Mouse (Mus musculus): Measurements from ENCODE around the gene Lmntd1.

Gene Lmntd1

DNA sequence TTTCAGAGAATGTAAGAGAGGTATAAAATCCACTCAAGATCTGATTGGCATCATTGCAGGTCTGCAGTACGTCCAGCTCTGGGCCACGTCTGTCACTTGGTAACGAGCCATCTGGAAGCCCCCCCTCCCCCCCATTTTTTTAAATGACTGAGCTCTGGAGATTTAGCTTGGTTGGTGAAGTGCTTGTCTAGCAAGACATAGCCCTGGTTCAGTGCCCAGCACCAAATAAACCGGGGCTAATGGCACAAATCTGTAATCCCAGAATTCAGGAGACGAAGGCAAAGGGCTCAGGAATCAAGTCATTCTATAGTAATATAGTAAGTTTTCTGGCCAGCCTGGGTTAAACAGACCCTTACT is 130.8 kb downstream of the Lmntd1 start:
- no peak for DNase-seq

DNA sequence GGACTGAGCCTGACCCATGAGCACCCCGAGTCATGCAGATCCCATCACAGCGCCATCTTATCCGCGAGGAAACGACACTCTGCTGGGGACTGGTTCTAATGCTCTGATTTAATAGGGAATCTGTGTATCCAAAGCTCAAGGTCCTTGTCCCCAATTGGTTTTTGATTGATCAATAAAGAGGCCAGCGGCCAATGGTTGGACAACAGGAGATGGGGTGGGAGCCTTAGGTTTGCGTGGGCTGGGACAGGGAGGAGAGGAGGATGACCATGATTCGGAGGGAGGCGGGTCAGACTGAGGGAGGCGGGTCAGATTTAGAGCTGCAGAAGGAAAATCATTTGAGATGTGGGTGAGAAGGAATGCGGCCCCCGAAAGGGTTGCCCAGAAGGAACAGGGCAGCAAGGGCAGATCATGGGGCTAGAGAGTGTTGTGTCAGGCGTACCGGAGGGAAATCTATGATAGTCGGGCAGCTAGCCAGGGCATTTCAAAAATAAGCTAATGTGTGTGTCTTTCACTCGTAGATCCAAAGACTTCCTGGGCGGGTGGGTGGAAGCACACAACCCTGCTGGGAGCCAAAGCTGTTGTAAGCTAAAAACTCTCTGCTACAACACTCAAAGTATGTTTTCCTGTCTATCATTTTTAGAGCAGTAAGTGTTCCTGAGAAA is 131.3 kb downstream of the Lmntd1 start:
- DNase-seq: no peak

DNA sequence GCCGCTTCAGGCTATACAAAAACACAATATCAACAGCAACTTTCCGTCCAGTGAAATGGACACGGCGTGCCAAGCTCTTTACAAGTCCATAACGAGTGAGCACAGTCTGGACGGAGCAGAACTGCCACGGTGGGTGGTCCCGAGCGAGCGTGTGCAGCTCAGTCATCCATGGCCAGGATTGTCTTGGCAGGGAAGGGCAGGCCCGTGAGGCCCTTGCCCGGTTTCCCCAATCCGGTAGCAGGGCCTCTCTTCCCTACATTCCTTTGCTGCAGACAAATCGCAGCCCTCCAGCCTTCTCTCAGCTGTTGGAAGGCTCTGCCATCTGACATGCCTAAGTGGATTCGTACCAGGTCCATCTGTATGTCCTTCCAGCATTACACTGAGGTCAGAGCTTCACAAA is 132.2 kb downstream of the Lmntd1 start:
- DNase-seq: no peak

DNA sequence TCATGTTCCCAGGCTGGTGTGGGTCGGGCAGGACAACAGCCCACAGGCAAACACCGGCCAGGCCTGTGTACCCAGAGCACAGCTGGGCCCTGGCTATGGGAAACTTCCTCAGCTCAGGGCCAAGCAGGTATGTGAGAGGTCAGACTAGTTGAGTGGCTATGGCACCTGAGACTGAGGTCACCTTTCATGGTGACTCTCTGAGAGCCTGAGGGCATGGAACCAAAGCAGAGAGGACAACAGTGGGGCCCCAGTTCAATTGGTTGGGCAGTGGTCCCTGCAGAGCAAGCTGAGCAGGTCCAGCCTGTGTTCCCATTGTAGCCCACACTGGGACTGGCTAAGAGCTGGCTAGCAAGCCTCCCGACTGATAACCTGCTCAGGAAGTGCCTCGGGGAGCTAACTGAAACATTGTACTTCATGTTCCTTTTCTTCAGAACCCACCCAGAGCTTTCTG is 135.3 kb downstream of the Lmntd1 start:
- no peak for DNase-seq

DNA sequence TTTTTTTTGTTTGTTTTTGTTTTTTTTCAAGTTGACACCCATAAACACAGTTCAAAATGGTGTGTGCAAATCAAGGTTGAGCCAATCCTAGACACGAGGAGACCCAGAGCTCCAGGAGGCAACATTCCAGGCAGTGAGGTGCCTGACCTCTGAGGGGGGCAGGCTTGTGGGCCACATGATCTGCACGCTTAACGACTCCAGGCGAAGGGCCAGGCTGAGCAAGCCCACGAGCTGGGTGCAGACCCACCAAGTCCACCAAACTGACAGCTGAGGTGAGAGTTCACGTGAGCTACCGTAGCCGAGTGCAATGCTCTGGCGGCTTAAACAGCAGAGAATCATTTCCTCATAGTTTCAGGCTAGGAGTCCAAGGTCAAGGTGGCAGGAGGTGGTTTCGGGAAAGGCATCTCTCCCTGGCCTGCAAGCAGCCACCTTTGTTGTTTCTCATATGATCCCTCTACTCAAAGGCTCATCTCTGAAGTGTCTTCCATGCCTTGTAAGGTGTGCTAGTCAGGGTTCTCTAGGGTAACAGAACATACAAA is 136.7 kb downstream of the Lmntd1 start:
- no peak for DNase-seq

DNA sequence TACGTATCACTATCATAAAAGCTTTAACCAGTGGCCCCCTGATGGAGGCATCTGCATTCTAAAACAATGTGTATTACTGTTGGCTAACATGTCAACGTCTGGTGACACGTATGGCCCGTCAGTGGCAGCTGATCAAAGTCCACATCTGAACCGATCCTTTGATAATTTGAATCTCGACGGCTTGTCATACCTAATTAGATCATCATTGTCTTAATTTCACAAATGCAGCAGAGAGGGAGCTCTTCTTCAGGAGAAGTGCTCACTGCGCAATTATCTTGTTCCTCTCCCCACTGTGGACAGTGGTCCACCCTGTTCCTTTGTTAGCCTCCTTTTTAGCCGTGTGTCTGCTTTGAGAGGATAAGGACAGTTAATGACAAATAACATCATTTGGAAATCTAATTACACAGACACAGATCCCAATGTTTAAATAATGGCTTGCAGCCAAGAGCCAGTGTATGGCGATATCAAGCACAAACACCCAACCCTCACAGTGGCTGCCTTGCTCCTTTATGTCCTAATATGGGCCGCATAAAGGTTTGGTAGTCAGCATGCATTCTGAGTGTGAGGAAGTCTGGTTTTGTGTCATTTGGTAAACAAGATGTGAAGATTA is 142.4 kb downstream of the Lmntd1 start:
- no peak for DNase-seq

DNA sequence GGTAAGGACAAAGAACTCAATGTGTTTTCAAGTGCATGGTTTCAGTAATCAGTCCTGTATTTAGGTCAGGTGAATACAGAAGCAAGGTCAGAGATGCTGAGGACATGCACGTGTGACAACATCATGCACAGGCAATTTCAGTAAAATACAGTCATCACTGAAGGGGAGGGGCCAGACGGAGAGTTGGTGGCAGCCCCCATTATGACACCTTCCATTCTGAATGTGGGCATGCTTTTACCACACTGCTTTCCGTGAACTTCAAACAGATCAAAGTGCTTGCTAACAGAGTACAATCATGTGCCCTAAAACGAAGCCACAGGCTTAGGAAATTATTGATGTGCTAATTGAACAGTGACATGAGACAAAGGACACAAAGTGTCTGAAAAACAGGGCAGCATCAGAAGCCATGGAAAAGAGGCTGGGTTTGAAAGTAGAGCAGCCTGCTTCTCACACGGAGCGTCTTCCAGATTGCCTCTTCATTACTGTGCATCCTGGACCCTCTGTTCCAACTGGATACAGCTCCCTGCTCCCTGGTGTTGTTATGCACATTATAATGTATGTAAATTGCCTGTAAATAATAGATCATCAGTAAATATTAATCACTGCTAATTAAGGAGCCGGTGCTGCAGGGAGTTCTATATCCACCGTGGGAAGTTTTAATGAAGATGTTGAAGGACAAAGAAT is 144.7 kb downstream of the Lmntd1 start:
- DNase-seq: no peak

DNA sequence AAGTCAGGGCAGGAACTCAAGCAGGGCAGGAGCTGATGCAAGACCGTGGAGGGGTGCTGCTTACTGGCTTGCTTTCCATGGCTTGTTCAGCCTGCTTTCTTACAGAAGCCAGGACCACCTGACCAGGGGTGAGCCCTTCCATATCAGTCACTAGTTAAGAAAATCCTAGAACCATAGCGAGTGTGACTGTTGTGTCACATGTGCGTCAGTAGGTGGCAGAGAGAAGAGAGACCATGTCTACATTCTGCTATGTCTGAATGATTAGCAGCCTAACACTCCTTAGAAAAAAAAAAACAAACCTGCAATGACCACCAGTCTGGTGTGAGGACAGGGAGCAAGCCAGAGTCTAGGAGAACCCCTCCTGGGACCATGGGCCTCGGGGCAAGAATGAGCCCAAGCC is 150.1 kb downstream of the Lmntd1 start:
- no peak for DNase-seq

DNA sequence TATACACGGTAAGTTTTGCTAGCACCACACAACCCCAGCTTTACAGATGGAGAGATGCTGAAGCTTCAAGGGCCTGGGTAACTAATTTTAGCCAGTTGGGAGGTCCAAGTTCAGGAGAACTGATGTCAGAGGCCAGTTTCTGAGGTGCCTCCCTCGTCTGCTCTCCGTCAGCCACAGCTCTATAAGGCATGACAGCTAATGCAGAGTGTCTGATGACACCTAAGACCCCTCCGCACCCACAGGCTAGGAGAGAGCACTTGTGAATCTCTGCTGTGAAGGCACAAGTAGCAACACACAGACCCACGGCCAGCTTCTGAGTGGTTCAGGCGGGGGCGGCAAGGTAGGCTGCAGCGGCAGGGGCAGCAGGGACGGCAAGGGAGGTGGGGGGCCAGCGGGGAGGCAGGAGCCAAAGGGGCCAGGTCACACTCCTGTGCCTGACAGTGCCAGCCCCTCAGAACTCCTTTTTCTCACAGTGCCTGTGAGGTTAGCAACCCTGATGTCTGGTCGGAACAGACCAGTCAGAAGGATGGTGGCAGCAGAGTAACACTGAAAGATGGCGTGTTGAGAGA is 151.4 kb downstream of the Lmntd1 start:
- DNase-seq: no peak

DNA sequence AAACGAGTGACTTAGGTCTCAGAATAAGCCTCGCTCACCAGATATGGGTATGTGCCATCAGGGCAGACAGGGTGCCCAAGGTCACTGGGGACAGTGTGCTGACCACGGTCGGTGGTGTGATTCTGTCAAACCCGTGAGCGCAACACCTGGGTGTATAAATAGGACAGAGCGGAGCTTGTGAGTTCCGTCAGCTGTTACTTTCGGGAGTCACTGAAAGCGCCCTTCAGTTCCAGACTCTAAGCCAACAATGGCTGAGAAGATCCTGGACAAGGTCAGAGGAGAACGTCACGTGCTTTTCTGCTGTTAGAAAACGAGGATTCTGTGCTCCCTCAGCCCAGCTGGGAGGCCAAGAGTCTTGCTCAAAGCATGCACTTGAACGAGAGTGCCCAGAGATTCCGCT is 157.1 kb downstream of the Lmntd1 start:
- DNase-seq: no peak

DNA sequence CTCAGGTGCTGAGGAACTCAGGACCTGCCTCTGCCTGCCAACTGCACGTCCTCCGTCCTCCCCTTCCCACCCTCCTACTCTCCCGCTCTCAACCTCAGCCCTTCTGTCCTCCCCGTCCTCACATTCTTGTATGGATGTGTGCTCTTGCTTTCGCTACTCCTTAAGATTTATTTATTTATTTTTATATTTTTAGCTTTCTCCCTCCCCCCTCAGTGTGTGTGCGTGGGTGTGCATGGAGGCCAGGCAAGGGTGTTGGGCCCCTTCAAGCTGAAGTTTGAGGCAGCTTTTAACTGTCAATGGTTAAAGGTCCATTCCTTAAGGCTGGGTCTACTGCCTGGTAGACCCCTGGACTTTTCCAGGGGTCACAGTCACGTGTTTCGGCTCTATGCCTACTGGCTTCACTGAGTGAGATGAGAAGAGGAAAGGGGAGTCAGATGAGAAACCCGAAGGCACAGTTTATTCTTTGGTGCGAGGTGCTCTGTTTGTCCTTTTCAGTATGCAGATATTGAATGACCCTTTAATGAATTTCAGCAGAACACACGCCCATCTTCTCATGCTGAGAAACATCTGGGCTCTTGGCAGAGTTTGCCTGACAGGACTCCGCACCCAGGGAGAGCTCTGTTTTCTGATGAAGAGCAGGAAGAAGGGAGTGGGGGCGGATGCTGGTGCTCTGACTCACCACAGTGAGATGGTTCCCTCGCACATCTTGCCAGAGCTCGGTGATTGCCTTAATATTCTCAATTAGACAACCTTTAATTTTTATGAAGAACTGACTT is 163.3 kb downstream of the Lmntd1 start:
- DNase-seq: no peak

DNA sequence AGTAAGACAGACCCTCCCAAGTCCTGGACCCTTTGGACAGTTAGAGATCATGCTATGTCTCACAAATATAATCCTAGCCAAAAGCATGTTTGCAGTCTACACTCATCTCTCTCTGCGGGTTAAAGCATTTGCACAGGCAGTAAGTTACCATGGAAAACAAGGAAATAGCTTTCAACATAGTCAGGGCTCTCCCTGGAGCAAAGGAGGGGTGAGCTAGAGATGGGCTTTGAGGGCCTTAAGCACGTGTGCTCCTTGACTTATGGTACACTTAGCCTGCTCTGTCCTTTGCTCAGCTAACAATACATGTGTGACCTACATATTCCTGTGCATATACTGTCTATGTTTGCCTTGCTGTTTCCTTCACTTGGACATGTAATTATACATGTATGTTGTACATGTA is 165.8 kb downstream of the Lmntd1 start:
- DNase-seq: no peak

DNA sequence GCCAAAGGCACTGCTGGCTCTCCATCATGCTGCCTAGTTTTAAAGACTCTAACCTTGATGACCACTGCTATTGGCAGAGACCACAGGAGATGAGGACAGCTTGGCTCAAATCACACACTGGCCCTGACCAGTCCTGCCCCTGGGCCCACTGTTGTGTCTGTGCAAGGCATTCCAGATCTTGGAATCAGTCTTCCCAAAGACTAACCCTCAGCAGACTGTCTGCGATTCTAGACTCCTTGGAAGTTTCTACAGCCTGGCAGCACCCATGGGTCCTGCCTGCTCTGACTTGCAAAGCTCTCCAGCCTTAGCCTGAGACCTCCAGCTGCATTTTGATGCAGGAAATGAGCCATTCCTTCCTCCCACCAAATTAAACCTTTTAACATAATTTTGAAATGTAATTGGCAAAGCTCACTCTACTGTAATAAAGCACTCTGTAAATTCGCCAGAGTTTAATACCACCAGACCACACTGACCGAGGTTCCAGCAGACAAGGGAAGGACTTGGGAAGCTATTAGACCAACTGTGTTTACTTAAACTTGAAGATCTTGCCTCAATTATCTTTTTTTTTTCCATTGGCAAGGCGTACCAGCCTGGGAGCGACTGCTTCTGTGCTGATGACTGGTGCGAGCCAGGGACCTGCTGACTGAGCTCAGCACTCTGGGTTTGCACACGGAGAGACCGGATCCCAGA is 168.2 kb downstream of the Lmntd1 start:
- DNase-seq: no peak

DNA sequence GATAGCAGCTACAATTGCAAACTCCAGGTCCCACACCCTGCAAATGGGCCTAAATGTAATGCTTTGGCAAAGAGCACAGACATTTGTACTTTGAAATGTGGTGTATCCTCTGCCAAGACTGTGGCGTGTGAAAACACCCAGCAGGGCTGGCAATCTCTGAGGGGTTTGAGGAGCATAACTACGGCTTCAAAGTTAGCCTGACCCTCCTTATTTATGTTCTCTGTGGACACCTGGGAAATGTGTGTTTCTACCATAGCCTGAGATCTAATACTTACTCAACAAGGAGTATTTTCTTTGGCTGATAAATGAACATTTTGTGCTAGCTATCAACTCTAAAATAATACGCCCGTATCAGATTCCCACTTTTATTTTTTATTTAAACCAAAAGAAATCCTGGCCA is 168.7 kb downstream of the Lmntd1 start:
- no peak for DNase-seq

DNA sequence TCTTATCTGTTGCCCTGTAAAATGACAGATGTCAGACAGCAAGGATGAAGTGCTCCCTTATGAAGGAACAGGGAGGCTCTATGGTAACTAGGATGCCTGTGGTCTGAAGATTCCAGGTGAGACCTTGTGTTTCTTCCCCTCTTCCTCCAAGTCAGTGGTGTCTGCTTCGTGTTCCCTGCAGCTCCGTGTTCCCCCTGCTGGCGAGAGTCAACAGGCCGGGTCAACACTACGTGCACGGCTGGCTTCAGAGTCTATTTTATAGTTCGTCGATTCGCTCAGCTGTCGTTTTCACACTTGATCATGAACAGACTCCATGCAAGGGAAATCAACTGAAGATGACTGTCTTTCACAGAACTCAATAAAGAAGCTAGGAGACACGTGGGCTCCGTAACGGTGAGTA is 171.3 kb downstream of the Lmntd1 start:
- DNase-seq: peak; percentile 7

DNA sequence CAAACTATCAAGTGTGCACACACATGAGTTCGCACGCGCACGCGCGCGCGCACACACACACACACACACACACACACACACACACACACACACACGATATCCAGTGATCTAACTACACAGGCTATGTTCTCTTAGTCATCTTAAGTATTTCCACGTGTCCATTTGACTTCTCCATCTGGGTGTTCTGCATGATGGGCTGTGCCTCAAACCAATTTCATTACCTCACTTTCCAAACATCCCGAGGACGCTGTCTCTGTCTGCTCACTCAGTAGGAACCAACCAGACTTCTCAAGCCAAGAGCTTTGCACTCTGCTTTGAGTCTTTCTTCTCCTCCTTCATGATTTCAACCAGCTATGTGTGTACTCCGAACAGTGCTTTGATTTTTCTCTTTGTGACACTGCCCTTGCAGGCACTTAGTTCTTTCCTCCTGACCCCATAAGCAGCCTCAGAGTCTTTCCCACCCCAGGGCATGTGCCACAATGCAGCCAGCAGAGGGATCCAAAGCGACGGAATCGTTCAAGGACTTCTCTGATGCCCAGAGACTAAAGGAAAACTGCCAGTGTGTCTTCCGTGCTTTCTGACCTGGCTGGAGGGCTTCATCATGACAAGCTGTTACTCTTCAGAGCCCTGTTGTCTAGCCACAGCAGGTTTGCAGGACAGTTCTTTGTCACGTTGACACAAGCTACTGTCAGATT is 172.6 kb downstream of the Lmntd1 start:
- no peak for DNase-seq

DNA sequence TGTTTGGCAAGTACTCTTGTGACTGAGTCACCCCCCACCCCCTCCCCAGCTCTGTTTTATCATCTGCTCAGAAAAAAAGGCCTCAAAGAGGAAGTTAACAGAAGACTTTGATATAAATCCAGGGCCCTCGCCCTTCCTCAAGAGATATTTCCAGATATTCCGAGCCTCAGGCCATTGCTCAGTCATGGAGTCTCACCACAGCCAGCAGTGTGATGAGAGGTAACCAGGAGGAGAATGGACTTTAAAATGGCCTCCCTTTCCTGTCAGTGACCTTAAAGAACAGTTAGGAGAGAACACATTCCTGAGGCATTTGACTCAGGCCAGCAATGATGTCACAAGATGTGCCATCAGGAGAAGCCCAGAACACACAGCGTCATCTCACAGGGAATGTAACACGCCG is 175.3 kb downstream of the Lmntd1 start:
- no peak for DNase-seq

DNA sequence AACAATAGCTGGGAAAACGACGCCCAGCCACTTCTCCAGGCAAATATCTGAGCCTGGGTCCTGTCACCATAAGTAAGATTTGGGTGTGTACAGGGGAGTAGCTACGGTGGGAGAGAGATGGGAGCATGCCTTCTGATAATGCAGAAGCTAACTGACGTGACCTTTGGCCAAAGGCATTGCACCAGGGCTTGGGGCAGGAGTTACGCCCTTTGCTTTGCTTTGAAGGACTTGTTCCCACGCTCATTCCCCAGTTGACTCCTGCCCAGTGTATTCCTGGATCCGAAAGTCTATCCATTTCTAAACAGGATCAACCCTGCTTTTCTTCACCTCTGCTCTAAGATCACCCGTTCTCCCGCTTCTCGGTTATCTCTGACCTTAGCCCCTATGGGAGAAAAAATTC is 178.4 kb downstream of the Lmntd1 start:
- DNase-seq: no peak

DNA sequence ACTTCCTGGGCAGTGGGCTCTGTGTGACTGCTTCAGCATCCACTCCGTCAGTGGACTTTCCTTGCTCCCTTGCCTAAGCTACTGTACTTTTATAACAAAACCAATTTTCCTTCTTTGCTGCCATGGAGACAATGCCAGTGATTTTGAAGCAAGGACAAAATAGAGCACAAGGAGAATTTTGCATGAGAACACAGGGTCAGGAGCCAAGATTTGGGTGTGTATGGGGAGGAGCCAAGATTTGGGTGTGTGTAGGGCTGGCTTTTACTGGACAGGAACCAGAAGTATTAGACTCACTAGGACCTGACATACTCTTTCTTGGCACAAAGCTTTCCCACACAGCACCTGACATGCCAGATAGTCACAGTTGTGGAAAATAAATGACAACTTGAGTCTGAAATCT is 179.0 kb downstream of the Lmntd1 start:
- DNase-seq: no peak

DNA sequence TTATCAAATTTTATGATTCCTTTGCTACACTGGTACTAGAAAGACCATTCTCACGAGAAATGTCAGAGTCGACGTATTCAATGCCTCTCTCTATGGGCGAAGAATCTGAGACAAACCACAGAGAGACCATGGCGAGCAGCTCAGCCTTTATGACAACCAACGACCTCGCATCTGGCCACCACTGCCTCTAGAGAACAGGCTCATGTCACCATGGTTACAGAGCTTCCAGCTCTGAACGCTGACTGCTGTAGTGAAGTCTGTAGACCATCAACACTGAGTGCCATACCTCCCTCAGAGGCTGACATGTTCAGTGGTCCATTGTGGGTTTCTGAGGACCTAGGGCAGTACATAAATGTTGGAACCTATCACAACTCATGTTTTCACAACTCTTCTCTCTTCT is 180.2 kb downstream of the Lmntd1 start:
- DNase-seq: no peak

Data from thymus, postnatal 25 days (tissue).